Mouse (Mus musculus): ENCODE measurements around the gene Scd2.
"Not testable (repeated sequence)": the region's sequence is repeated elsewhere in the genome, so short reads cannot be mapped to it uniquely, and the experiment has no call there.

Scd2 gene

GRCm38 (mm10) chr19:44267499-44268002 is 25.9 kb upstream of the Scd2 start:
- in situ Hi-C loops (cut with MboI; ENCODE audit: unreplicated experiment in 2 of 2): no loop called here

- in situ Hi-C loops (cut with MboI; ENCODE audit: unreplicated experiment in 2 of 2): loop anchor here in 1 of 2 experiments (10.0 kb wide), 1 partner anchor 519 kb away; the partner anchor contains the start of genes Cox15 and Cutc
These were observed 19.8 kb upstream of the Scd2 start for GRCm38 (mm10) chr19:44273711-44274110.

- in situ Hi-C loops (cut with MboI; ENCODE audit: unreplicated experiment in 2 of 2): loop anchor here in 1 of 2 experiments (10.0 kb wide), 1 partner anchor 520 kb away; the partner anchor contains the start of genes Cox15 and Cutc
These were observed 19.0 kb upstream of the Scd2 start for GRCm38 (mm10) chr19:44274452-44274851.

- in situ Hi-C loops (cut with MboI; ENCODE audit: unreplicated experiment in 2 of 2): loop anchor here in 1 of 2 experiments (10.0 kb wide), 1 partner anchor 521 kb away; the partner anchor contains the start of genes Cox15 and Cutc
These were observed 18.1 kb upstream of the Scd2 start for GRCm38 (mm10) chr19:44275418-44275817.

GRCm38 (mm10) chr19:44276861-44277260 is 16.6 kb upstream of the Scd2 start:
- in situ Hi-C loops (cut with MboI; ENCODE audit: unreplicated experiment in 2 of 2): loop anchor here in 1 of 2 experiments (10.0 kb wide), 1 partner anchor 522 kb away; the partner anchor contains the start of genes Cox15 and Cutc

GRCm38 (mm10) chr19:44277931-44278330 is 15.5 kb upstream of the Scd2 start:
- in situ Hi-C loops (cut with MboI; ENCODE audit: unreplicated experiment in 2 of 2): loop anchor here in 1 of 2 experiments (10.0 kb wide), 1 partner anchor 523 kb away; the partner anchor contains the start of genes Cox15 and Cutc

- in situ Hi-C loops (cut with MboI; ENCODE audit: unreplicated experiment in 2 of 2): no loop called here
These were observed 12.7 kb upstream of the Scd2 start for GRCm38 (mm10) chr19:44280755-44281154.

- in situ Hi-C loops (cut with MboI; ENCODE audit: unreplicated experiment in 2 of 2): not testable (repeated sequence)
These were observed 11.5 kb upstream of the Scd2 start for GRCm38 (mm10) chr19:44281825-44282447.

GRCm38 (mm10) chr19:44282534-44283156 is 10.8 kb upstream of the Scd2 start:
- in situ Hi-C loops (cut with MboI; ENCODE audit: unreplicated experiment in 2 of 2): no loop called here

- in situ Hi-C loops (cut with MboI; ENCODE audit: unreplicated experiment in 2 of 2): no loop called here
These were observed 10.1 kb upstream of the Scd2 start for GRCm38 (mm10) chr19:44283157-44284024.

GRCm38 (mm10) chr19:44284025-44284695 is 9.3 kb upstream of the Scd2 start:
- in situ Hi-C loops (cut with MboI; ENCODE audit: unreplicated experiment in 2 of 2): no loop called here

- in situ Hi-C loops (cut with MboI; ENCODE audit: unreplicated experiment in 2 of 2): no loop called here
These were observed 8.8 kb upstream of the Scd2 start for GRCm38 (mm10) chr19:44284723-44285122.

- in situ Hi-C loops (cut with MboI; ENCODE audit: unreplicated experiment in 2 of 2): no loop called here
These were observed 7.9 kb upstream of the Scd2 start for GRCm38 (mm10) chr19:44285554-44285953.

GRCm38 (mm10) chr19:44286109-44286508 is 7.4 kb upstream of the Scd2 start:
- in situ Hi-C loops (cut with MboI; ENCODE audit: unreplicated experiment in 2 of 2): no loop called here

- in situ Hi-C loops (cut with MboI; ENCODE audit: unreplicated experiment in 2 of 2): no loop called here
These were observed 5.9 kb upstream of the Scd2 start for GRCm38 (mm10) chr19:44287415-44288110.

- in situ Hi-C loops (cut with MboI; ENCODE audit: unreplicated experiment in 2 of 2): no loop called here
These were observed 1.4 kb upstream of the Scd2 start for GRCm38 (mm10) chr19:44292083-44292482.

- in situ Hi-C loops (cut with MboI; ENCODE audit: unreplicated experiment in 2 of 2): no loop called here
These were observed 991 bp upstream of the Scd2 start for GRCm38 (mm10) chr19:44292483-44292882.

- in situ Hi-C loops (cut with MboI; ENCODE audit: unreplicated experiment in 2 of 2): no loop called here
These were observed 486 bp downstream of the Scd2 start for GRCm38 (mm10) chr19:44293769-44294551.

GRCm38 (mm10) chr19:44294588-44295041 is 1.1 kb downstream of the Scd2 start:
- in situ Hi-C loops (cut with MboI; ENCODE audit: unreplicated experiment in 2 of 2): loop anchor here (5.0 kb wide), 3 partner anchors 47 to 102 kb away; partner anchors contain the start of gene Pkd2l1 (in 1 of the 2)

All from v-Abl transformed pro-B cells (cell line).